Mouse (Mus musculus) thymus, postnatal 36 days (tissue): ENCODE measurements around the gene Ccrl2.

Experiments
- DNase-seq, 2 experiments: peaks; one replicate each; pipeline ENCODE4 v3.0.0; 2022; ENCODE audit warnings: mixed read lengths in 2 of 2

Ccrl2 gene

DNA sequence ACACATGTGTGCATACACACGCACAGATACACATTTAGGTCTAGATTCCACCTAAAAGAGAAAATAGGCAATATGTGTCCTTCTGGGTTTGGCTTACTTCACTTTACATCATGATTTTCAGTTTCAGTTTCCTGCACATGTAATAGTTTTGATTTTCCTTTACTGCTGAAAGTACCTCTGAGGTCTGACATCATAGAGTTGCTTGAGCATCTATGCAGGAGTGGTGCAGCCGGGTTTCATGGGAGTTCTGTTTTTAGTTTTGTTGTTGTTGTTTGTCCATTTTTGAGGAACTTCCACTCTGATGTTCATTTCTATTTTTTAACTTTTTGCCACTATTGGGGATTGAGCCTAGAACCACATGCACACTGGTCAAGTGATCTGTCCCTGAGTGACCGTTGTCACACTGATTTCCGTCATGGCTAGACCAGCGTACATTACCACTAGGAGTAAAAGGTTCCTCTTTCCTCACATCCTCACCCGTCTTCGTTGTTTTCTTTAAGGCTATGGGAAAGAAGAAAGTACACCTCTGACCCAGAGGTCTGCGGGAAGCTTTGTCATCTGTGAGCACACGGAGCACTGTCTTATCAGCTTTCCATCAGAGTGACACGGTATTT, 1.7 kb upstream of the Ccrl2 start:
- no peak for DNase-seq

DNA sequence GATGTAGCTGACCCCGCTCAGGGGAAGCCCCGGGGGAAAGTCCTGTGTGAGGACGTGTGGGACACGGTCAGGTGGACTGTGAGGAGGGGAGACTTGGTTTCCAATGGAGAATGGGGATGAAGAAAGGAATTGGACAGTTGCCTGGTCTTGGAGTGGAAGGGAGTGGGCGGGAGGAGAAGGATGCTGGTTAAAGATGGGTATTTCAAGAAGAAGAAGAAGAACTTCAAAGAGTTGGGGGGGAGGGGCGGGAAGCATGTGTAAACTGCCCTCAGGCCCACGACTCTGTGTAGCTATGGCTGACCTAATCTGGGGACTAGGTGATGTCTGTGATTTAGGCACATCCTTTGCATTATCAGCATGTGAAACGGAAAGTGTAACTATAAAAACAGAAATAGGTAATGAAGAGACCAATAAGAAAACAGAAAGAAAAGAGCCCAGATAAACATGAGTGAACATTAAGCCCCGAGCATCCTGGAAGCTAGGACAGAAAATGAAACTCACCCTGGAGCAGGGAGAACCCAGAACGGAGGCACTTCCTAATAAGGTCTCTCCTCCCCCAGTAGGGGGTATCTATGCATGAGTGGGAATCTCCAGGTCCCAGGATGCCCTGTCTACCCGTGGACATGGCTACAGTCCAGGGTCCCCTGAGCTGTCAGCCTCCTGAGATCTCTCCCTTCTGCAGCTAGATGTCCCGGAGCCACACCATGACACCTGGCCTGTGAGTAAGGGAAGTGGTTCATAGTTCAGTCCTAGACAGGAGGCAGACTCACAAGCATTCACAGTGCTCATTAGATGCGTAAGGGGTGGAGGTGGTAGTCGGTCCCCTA, 438 bp upstream of the Ccrl2 start:
- no peak for DNase-seq

DNA sequence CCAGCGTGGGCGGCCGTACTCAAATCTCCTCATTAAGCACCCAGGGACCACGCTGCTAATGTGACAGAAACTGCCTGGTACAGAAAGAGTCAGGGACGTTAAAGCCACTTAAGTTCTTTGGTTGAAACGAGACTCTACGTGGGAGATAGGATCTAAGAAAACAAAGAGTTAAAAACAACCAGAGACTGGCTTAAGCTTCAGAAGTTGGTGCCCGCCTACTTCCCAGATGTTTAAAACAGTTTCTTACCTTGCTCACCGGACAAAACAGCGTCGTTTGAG, 861 bp downstream of the Ccrl2 start:
- DNase-seq, result no peak

DNA sequence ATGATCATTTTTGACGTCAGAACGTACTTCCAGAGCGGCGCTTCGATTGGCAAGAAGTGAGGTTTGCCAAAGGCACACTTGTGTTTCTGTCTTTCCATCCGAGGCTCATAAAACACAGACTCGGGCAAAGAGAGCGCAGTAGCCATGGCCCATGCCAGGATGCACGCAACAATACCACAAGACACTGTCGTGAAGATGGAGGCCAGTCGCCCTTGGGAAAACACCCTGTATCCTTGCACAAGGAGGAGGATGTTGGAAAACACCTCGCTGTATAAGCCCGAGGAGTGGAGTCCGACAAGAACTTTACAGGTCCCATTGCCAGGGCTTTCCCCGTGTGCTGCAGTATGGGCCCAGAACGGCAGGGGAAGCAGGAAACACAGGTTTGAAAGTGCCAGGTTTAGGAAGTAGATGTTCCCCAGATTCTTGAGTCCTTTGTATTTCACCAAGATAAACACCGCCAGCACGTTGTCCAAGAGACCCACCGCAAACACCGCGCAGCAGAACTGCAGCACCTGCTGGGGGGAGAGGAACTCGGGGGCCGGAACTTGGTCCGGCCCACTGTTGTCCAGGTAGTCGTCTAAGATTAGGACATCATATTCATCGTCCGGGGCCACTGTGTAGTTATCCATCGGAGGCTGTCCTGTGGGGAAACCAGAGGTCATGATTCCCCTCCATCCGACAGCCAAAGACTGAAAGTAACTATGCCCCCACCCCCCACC, 1.4 kb downstream of the Ccrl2 start:
- no peak for DNase-seq

DNA sequence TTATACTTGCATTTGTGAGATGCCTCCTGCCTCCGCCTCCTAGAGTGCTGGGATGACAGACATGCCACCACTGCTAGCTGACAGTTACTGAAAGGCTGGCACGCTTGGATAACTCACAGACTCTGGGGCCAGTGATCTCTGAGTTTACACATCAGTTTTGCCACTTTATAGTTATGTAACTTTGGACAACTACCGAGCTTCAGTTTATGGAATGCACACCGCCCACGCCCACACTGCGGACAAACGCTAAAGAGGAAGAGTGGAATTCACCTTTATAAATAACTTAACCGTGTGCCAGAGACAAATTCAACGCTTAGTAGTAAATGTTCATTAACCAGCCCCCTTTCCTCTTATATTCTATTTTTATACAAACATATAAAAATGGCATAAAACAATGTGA, 2.4 kb downstream of the Ccrl2 start:
- DNase-seq, result no peak

GRCm38 (mm10) chr9:111048452-111048851, 8.9 kb downstream of the Ccrl2 start:
- no peak for DNase-seq

GRCm38 (mm10) chr9:111047266-111047665, 10.1 kb downstream of the Ccrl2 start:
- DNase-seq, result no peak

DNA sequence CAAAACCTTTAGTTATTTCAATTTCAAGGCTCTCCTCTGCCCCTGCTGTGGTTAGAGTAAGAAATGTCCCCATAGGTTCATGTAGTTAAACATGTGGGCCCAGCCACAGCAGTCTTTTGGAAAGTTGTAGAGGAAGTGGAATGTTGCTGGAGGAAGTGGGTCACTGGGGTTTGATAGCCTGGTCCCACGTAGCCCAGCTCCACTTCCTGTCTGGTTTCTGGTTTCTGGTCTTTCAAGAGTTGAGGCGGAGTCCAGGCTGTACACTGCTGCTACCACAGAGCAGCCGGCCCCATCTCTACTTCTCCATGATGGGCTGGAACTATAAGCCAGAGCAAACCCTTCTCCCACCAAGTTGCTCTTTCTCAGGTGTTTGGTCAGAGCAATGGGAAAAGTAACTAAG, 11.1 kb downstream of the Ccrl2 start:
- DNase-seq, result no peak

DNA sequence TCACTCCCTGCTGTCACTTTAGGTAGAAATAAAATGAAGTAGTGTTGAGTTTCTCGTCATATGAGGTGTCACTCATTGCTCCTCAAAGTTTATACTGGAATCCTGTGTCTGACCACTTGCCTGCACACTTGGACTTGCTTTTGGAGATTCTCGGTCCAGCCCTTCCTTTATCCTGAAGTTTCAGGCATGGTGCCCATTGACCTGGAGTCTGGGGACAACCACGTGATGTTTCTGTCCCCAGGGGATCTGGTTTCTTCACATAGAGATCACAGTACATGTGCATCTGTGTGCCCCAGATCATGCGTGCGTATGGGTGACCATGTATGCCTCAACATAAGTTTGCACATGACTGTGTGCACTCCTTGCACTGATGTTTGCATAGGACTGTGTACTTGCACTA, 15.1 kb downstream of the Ccrl2 start:
- no peak for DNase-seq

DNA sequence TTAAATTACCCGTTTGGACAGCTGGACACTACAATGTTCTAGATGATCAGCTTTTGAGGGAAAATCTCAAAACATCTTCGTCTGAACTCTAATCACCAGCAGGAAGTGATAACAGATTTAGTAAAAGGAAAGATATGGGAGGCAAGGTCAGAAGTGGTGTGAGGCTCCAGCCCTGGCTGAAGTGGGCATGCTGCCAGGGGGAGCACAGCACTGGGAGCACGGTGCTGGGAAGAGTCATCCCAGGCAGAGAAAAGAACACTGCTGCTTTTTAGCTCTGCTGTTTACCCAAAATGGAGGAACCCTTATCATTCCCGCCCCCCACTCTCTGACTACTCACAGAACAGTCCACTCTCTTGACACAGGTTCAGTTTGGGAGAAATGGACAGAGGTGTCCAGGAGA, 17.4 kb downstream of the Ccrl2 start:
- DNase-seq, result no peak

DNA sequence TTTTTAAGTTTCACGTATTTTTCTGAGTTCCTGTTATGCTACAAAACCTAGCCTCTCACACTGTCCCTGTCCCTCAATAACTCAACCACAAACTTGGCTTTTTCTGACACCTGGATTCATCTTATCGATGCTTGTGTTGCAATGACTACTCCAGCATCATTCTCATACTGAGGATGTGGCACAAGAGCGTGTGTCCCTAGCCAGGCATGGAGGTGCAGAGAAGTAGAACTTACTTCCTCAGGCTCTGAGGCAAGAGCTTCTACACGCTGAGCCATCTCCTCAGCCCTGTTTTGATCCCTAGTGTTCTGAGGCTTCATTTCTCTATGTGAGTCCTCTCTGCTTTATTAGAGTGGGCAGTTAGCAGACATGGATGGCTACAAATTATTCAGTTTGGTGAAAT, 23.6 kb downstream of the Ccrl2 start:
- no peak for DNase-seq

- no peak for DNase-seq
These were observed 30.5 kb downstream of the Ccrl2 start for GRCm38 (mm10) chr9:111026791-111027190.

- DNase-seq, result no peak
These were observed 38.3 kb downstream of the Ccrl2 start, which contains the start of gene Ltf for GRCm38 (mm10) chr9:111019022-111019421. Gene Ltf, plus strand, starts transcription at chr9:111019271.

GRCm38 (mm10) chr9:111015658-111016057, 41.7 kb downstream of the Ccrl2 start:
- DNase-seq, result no peak

DNA sequence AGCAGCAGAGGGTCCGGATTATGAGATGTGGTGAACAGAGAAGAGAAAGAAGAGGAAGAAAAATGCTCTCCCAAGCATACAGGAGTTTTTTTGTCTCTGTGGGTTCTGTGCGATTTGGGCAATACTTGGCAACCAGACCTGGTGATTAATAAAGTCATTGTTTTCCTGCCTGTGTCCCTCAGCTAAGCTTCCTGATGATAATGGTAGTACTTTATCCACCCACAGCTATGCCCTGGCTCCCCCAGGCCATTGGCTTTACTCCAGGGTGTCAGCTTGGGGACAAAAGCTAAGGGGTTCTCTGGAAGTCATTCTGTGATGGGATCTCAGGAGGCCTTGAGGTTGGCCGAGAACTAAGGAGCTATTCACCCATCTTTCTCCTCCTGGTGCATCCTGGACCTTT, 45.3 kb downstream of the Ccrl2 start:
- DNase-seq, result no peak

DNA sequence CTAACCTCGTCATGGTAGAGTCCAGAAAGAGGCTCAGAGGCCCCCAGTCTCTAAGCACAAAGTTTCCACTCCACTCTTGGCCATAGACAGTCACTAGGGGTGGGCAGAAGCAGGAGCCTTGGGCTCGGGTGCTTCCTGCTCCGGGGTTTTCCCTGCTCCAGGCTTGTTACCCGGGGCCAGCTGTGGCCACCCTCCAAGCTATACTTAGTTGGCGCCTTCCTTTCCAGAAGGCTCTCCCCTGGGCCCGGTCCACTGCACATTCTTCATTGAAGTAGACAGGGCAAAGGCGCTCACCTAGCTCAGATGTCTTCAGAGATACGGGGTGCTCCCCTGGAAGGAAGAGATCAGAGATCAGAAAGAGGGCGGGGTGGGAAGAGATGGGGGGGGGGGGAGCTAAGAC, 45.8 kb downstream of the Ccrl2 start:
- DNase-seq, result no peak

DNA sequence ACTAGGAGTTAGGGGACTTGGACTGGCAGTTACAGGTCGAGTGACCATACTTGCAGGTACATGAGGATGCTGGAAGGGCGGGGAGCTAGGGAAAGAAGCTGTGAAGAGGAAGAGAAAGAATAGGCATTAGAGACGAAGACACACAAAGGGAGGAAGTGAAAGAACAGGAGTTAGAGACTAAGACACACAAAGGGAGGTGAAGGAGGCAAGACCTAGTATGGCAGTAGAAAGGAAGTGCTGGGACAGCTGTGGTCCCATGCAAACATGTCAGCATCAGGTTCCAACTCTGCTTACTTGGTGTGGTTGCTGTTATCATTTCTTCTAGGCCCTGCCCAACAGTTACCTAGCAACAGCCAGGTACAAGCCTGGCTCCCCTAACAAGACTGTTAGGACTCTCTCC, 47.6 kb downstream of the Ccrl2 start:
- DNase-seq, result no peak

DNA sequence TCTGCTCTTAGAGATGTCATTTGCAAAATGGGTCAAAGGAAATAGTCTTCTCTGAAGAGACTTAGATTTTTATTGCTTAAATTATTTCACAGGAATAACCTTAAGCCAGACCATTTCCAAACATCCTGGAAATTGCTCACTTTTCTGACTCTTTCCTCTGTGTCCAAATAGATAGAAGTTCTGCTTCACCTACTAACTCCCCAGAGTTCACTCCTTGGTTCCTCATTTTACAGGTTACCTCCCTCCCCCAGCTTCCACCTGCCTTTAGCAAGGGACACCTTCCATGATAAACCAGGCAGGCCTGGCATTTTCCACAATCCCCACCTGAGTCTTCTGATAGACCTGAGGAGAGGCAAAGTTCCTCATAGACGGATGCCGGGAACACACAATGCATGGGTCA, 50.8 kb downstream of the Ccrl2 start:
- no peak for DNase-seq
